Mouse (Mus musculus): ENCODE data around the gene Stard8. TPM values are rescaled to one million over a fixed set of nuclear protein-coding genes. Genes with fewer than 3 reads are reported as not detected.

Gene Stard8
- polyA plus RNA-seq (2017; shearing (Covaris generic)), result 0.95 TPM

GRCm38 (mm10) chrX:99003046-99003445 lies at the start of gene Stard8:
TSS of gene Stard8 (plus strand) at chrX:99003248.

Other genes starting within 250 kb of the Stard8 start
- not detected for gene Ophn1, start 112.2 kb upstream of the Stard8 start, polyA plus RNA-seq (2017; shearing (Covaris generic))
- 34.4 TPM for gene Yipf6, start 66.9 kb upstream of the Stard8 start, polyA plus RNA-seq (2017; shearing (Covaris generic))
- 1.3 TPM for gene Efnb1, start 132.9 kb downstream of the Stard8 start, polyA plus RNA-seq (2017; shearing (Covaris generic))